9 mouse cellular contexts compared by ENCODE assay signal in the genomic region with DNA sequence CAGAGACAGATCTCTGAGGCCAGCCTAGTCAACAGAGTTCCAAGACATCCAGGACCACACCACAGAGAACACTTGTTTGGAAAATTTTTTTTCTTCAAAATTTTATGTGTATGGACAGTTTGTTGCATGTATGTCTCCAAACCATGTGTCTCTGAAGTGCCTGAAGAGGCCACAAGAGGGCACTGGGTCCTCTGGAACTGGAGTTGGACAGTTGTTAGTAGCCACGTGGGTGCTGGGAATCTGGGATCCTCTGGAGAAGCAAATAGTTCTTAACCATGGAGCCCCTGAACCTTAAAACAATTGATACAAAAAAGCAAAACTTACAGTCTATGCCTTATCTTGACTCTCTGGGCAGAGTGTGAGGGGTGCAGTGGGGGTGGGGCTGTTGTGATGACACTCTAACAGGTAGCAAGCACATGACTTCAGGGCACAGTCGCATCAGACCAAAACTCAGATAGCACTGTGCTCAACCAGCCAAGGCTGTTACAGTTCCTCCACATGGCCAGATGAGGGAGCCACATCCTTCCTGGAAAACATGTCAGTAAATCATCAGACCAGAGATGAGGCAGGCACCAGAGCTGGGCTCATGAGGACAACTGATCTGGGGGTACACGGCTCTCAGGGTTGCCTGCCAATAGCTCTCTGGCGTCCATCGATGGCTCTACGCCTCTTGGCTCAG. TPM values are rescaled to one million over a fixed set of nuclear protein-coding genes. Genes with fewer than 3 reads are reported as not detected.
DNase-seq lines count a peak whose midpoint lies in the region.
"Had no signal": no experiment of that assay in that cellular context is flagged by ENCODE, and none has a peak within 500 bp of the region (broad histone marks: within the 10 kb centered on the region; RNA-seq: fewer than 3 reads in every experiment).

No protein-coding gene starts in this region.

- peak; percentile 5 to 17 for DNase-seq in kidney, postnatal 4 days
- no peak for DNase-seq in kidney, adult 9 months
- DNase-seq in 3T3-L1 (ENCODE audit: low read depth, low spot score) (peak; percentile 28), A20 (ENCODE audit: low read depth, low spot score) (peak; percentile 79)
- peak; percentile 13 for DNase-seq in c-Kit-positive CD71-positive TER-119-positive erythroid progenitor cells, embryonic 14.5 days (ENCODE audit: low spot score)
- DNase-seq in frontal cortex, postnatal 14 days (ENCODE audit: low spot score in 2 of 2): no peak
- no peak for DNase-seq in right cerebral cortex, postnatal 36 days (ENCODE audit: low spot score in 2 of 2)
- DNase-seq in adrenal gland, adult 18-20 months (ENCODE audit: low spot score in 2 of 2): no peak

RNA-seq across cellular contexts. Expression of gene Sun5, which starts 20.4 kb away (rescaled TPM):
- total RNA-seq in adrenal gland, adult 18-20 months (2021): not detected
- total RNA-seq: gastrocnemius, postnatal 4 days had no signal

RNA-seq across cellular contexts. Expression of gene Bpifb2, which starts 24.4 kb away (rescaled TPM):
- total RNA-seq in adrenal gland, adult 18-20 months (2021): under 1 TPM in 1 of 2 experiments, not detected in 1; 0.17 TPM
- total RNA-seq: gastrocnemius, postnatal 4 days had no signal

RNA-seq across cellular contexts. Expression of gene Bpifb6, which starts 49.7 kb away (rescaled TPM):
- total RNA-seq in adrenal gland, adult 18-20 months (2021): 1 to 10 TPM in 1 of 2 experiments, not detected in 1; 8.5 TPM
- total RNA-seq: gastrocnemius, postnatal 4 days had no signal

Comparison
In these comparisons a context has a peak if more than half of its experiments do, and no peak if none do; other contexts are left out.
1. DNase-seq: peak in kidney, postnatal 4 days (2 of 2), 3T3-L1 (single experiment), A20 (single experiment) and c-Kit-positive CD71-positive TER-119-positive erythroid progenitor cells, embryonic 14.5 days (single experiment); none in kidney, adult 9 months (single experiment), frontal cortex, postnatal 14 days (0 of 2), right cerebral cortex, postnatal 36 days (0 of 2) and adrenal gland, adult 18-20 months (0 of 2).